Mouse (Mus musculus): Measurements from ENCODE around the gene Ano6. TPM values are rescaled to one million over a fixed set of nuclear protein-coding genes. Genes with fewer than 3 reads are reported as not detected.

Ano6 gene
- polyA plus RNA-seq, 1 experiment from 2014 or later, result 34.9 TPM

DNA sequence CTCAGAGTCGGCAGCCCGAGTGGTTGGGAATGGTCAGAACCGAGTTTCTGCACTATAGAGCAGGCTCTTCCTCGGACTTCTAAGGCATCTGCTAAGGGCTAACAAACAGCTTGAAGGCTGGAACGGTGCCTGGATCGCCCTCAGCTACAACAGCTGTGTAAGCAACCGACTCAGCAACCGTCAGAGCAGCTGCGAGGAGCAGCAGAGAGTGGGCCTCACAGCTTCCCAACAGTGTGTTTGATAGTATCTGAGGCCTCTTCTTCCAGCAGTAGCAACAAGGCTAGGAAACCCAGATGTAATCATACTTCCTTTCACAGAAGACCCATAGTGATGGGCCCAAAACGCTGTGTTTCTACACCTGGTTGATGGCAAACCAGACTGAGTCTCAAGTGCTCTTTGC is 33.5 kb upstream of the Ano6 start:
- no peak overlapping the region for H3K4me3 ChIP-seq
- WGBS, result 68% methylated on average over 10 of the region's 10 CpGs

DNA sequence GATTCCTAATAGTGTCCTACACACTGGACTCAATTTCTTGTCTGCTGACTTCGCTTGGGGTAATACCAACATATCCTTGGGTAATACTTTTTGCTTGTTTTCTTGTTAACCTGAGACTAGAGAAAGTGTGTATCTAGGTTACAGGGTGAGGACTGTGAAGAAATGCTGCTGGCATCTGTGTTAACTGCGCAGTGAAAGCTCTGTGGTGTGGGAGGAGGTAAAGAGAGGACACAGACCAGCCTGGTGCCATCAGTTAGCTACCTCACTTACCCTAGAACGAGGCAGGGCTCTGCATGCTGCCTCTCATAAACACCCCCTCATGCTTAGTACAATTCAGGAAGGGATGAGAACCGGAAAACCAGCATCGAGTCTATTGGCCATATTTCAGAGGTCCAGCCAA is 32.6 kb upstream of the Ano6 start:
- no peaks in the 10 kb centered on the region for H3K4me1 ChIP-seq
- H3K36me3 ChIP-seq, result no peaks in the 10 kb centered on the region
- no peak overlapping the region for H3K4me2 ChIP-seq (replicated peaks)
- WGBS, result 82% methylated on average over 5 of the region's 5 CpGs
- no peak for ATAC-seq (ENCODE audit: low FRiP score, low read depth)
- no peak overlapping the region for H3K9ac ChIP-seq
- H3K27ac ChIP-seq, result no peak overlapping the region
- H3K27me3 ChIP-seq (replicated peaks), result 0 out of 2 replicates have a peak, but pooled peaks cover 3% of the 10 kb centered on the region
- no peak overlapping the region for H3K4me3 ChIP-seq
- H3K9me3 ChIP-seq, result no peaks in the 10 kb centered on the region

More for the DNA sequence above, 33.5 kb upstream of the Ano6 start:
- H3K9ac ChIP-seq, result no peak overlapping the region
- no peak overlapping the region for H3K27ac ChIP-seq
- no peak for ATAC-seq (ENCODE audit: low FRiP score, low read depth)
- 0 out of 2 replicates have a peak, but pooled peaks cover 3% of the 10 kb centered on the region for H3K27me3 ChIP-seq (replicated peaks)
- no peaks in the 10 kb centered on the region for H3K4me1 ChIP-seq
- H3K4me2 ChIP-seq (replicated peaks), result no peak overlapping the region
- no peaks in the 10 kb centered on the region for H3K36me3 ChIP-seq
- no peaks in the 10 kb centered on the region for H3K9me3 ChIP-seq

- Histone ChIP-seq H3K4me1 (no peaks in the 10 kb centered on the region), H3K9ac (no peak overlapping the region), H3K27ac (no peak overlapping the region), H3K4me3 (no peak overlapping the region), H3K4me2 (replicated peaks) (no peak overlapping the region), H3K9me3 (no peaks in the 10 kb centered on the region), H3K36me3 (no peaks in the 10 kb centered on the region), H3K27me3 (replicated peaks) (0 out of 2 replicates have a peak, but pooled peaks cover 3% of the 10 kb centered on the region)
- no peak for ATAC-seq (ENCODE audit: low FRiP score, low read depth)
- WGBS, result 88% methylated on average over 12 of the region's 12 CpGs
Measured at GRCm38 (mm10) chr15:95758696-95759434, 31.8 kb upstream of the Ano6 start.

DNA sequence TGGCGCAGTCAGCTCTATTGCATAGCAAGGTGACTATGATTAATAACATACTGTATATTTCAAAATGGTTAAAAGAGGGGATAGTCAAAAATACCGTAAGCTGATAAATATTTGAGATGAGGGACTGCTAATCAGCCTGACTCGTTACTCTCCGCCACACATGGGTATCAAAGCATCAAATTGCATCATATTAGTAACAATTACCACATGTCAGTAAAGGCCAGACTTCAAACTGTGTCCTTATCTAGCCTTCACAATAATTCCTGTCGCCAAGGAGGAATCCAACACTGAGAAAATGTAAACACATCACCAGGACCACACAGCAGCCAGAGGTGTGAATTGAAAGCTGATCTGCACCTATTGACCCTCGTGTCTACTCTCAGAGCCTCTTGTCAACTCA is 30.8 kb upstream of the Ano6 start:
- WGBS, result 78% methylated on average over 6 of the region's 6 CpGs
- no peak for ATAC-seq (ENCODE audit: low FRiP score, low read depth)
- H3K9ac ChIP-seq, result no peak overlapping the region

GRCm38 (mm10) chr15:95761420-95761819 is 29.2 kb upstream of the Ano6 start:
- no peaks in the 10 kb centered on the region for H3K9me3 ChIP-seq
- no peaks in the 10 kb centered on the region for H3K36me3 ChIP-seq
- H3K4me1 ChIP-seq, result no peaks in the 10 kb centered on the region
- H3K9ac ChIP-seq, result no peak overlapping the region
- no peak overlapping the region for H3K4me3 ChIP-seq
- 0 out of 2 replicates have a peak, but pooled peaks cover 3% of the 10 kb centered on the region for H3K27me3 ChIP-seq (replicated peaks)
- H3K4me2 ChIP-seq (replicated peaks), result no peak overlapping the region
- no peak overlapping the region for H3K27ac ChIP-seq
- WGBS, result 79% methylated on average over 7 of the region's 7 CpGs
- ATAC-seq (ENCODE audit: low FRiP score, low read depth), result no peak

More for the DNA sequence above, 30.8 kb upstream of the Ano6 start:
- Histone ChIP-seq H3K27ac (no peak overlapping the region), H3K36me3 (no peaks in the 10 kb centered on the region), H3K4me2 (replicated peaks) (no peak overlapping the region), H3K4me3 (no peak overlapping the region), H3K4me1 (no peaks in the 10 kb centered on the region), H3K27me3 (replicated peaks) (0 out of 2 replicates have a peak, but pooled peaks cover 3% of the 10 kb centered on the region), H3K9me3 (no peaks in the 10 kb centered on the region)

- 35% methylated on average over 12 of the region's 12 CpGs for WGBS
- no peak overlapping the region for H3K9ac ChIP-seq
- H3K36me3 ChIP-seq, result no peaks in the 10 kb centered on the region
- H3K4me3 ChIP-seq, result no peak overlapping the region
- ATAC-seq (ENCODE audit: low FRiP score, low read depth), result peak; percentile 85; the same call in 1 of the 2 replicates
- H3K27me3 ChIP-seq (replicated peaks), result 0 out of 2 replicates have a peak, but pooled peaks cover 3% of the 10 kb centered on the region
- no peak overlapping the region for H3K4me2 ChIP-seq (replicated peaks)
- H3K4me1 ChIP-seq, result no peaks in the 10 kb centered on the region
- no peaks in the 10 kb centered on the region for H3K9me3 ChIP-seq
- H3K27ac ChIP-seq, result no peak overlapping the region
Measured at GRCm38 (mm10) chr15:95762661-95763303, 27.9 kb upstream of the Ano6 start.

DNA sequence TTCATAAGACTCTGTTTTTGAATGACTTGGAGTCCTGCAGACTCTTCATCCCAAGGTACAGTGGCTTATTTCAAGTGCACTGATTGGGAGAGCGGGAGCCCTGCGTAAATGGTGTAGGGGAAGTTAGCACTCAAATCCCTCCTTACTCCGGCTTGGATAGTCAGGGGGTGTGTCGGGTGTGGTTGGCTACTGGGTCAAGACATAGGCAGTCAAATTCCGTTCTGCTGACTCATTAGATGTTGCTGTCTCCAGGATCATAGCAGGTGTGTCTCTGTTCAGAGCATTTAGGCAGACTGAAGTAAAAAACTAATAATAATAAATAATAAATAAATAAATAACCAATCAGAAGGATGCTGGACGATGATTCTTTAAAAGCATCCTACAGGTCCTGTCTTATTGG is 27.2 kb upstream of the Ano6 start:
- no peak overlapping the region for H3K4me3 ChIP-seq
- H3K9me3 ChIP-seq, result no peaks in the 10 kb centered on the region
- H3K27ac ChIP-seq, result no peak overlapping the region
- no peak overlapping the region for H3K4me2 ChIP-seq (replicated peaks)
- H3K4me1 ChIP-seq, result no peaks in the 10 kb centered on the region
- WGBS, result 54% methylated on average over 6 of the region's 6 CpGs
- H3K27me3 ChIP-seq (replicated peaks), result 0 out of 2 replicates have a peak, but pooled peaks cover 3% of the 10 kb centered on the region
- H3K9ac ChIP-seq, result no peak overlapping the region
- no peaks in the 10 kb centered on the region for H3K36me3 ChIP-seq
- no peak for ATAC-seq (ENCODE audit: low FRiP score, low read depth)

DNA sequence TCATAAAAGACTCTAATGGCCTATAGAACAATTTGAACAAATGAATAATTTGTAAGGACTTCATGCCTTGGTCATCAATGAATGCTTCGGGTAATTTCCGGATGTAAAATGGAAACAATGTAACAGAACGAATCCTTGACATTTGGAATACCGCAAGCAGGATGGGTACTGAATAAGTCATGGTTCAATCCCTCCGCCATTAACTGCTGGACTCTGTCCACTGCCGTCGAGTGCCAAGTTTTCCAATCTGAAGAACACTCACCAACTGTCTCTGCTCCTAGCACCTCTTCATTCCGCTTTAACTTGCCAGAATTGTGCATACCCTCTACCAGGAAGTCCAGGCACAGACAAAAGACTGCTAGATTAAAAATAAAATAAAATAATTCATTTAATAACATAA is 25.4 kb upstream of the Ano6 start:
- H3K4me2 ChIP-seq (replicated peaks), result no peak overlapping the region
- H3K4me1 ChIP-seq, result no peaks in the 10 kb centered on the region
- H3K36me3 ChIP-seq, result no peaks in the 10 kb centered on the region
- H3K27me3 ChIP-seq (replicated peaks), result 0 out of 2 replicates have a peak, but pooled peaks cover 3% of the 10 kb centered on the region
- H3K4me3 ChIP-seq, result no peak overlapping the region
- H3K9me3 ChIP-seq, result no peaks in the 10 kb centered on the region
- 88% methylated on average over 8 of the region's 8 CpGs for WGBS
- H3K9ac ChIP-seq, result no peak overlapping the region
- H3K27ac ChIP-seq, result no peak overlapping the region
- no peak for ATAC-seq (ENCODE audit: low FRiP score, low read depth)

- Histone ChIP-seq H3K9me3 (no peaks in the 10 kb centered on the region), H3K4me3 (no peak overlapping the region), H3K4me1 (no peaks in the 10 kb centered on the region), H3K4me2 (replicated peaks) (no peak overlapping the region), H3K9ac (no peak overlapping the region), H3K36me3 (no peaks in the 10 kb centered on the region), H3K27ac (no peak overlapping the region), H3K27me3 (replicated peaks) (0 out of 2 replicates have a peak, but pooled peaks cover 3% of the 10 kb centered on the region)
- 89% methylated on average over 6 of the region's 6 CpGs for WGBS
- no peak for ATAC-seq (ENCODE audit: low FRiP score, low read depth)
Measured at GRCm38 (mm10) chr15:95765936-95766335, 24.7 kb upstream of the Ano6 start.

GRCm38 (mm10) chr15:95767825-95768224 is 22.8 kb upstream of the Ano6 start:
- WGBS, result 73% methylated on average over 7 of the region's 7 CpGs

DNA sequence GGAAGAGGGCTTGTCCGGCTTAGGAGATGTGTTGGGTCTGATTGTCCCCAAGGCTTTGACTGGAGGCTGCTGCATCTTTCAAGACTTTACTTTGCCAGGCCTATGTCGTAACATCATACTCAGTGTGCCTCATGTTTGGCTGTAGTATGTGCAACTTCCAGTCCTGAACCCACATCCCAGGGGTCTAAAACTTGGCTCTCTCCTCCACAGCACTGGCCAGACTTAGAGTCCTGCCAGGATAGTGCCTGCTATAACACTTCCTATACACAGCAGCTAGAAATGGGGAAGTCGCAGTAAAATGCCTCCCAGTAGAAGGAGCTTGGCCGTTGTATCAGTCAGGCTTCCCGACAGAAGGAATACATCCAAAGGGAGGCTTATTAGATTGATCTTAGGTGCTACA is 21.9 kb upstream of the Ano6 start:
- Histone ChIP-seq H3K9ac (no peak overlapping the region), H3K9me3 (no peaks in the 10 kb centered on the region), H3K4me3 (no peak overlapping the region), H3K4me2 (replicated peaks) (no peak overlapping the region), H3K4me1 (no peaks in the 10 kb centered on the region), H3K27me3 (replicated peaks) (no peaks in the 10 kb centered on the region), H3K27ac (no peak overlapping the region), H3K36me3 (no peaks in the 10 kb centered on the region)
- WGBS, result 91% methylated on average over 5 of the region's 5 CpGs
- no peak for ATAC-seq (ENCODE audit: low FRiP score, low read depth)

More at GRCm38 (mm10) chr15:95767825-95768224, 22.8 kb upstream of the Ano6 start:
- ATAC-seq (ENCODE audit: low FRiP score, low read depth), result no peak
- Histone ChIP-seq H3K9ac (no peak overlapping the region), H3K9me3 (no peaks in the 10 kb centered on the region), H3K4me3 (no peak overlapping the region), H3K36me3 (no peaks in the 10 kb centered on the region), H3K27me3 (replicated peaks) (no peaks in the 10 kb centered on the region), H3K4me1 (no peaks in the 10 kb centered on the region), H3K4me2 (replicated peaks) (no peak overlapping the region), H3K27ac (no peak overlapping the region)

GRCm38 (mm10) chr15:95769576-95769975 is 21.1 kb upstream of the Ano6 start:
- no peaks in the 10 kb centered on the region for H3K36me3 ChIP-seq
- ATAC-seq (ENCODE audit: low FRiP score, low read depth), result no peak
- no peaks in the 10 kb centered on the region for H3K4me1 ChIP-seq
- no peak overlapping the region for H3K9ac ChIP-seq
- no peaks in the 10 kb centered on the region for H3K27me3 ChIP-seq (replicated peaks)
- H3K4me2 ChIP-seq (replicated peaks), result no peak overlapping the region
- H3K27ac ChIP-seq, result no peak overlapping the region
- WGBS, result 88% methylated on average over 4 of the region's 4 CpGs
- no peak overlapping the region for H3K4me3 ChIP-seq
- no peaks in the 10 kb centered on the region for H3K9me3 ChIP-seq
